Mouse (Mus musculus): ENCODE measurements around the gene Prokr2.
"Not testable (repeated sequence)": the region's sequence is repeated elsewhere in the genome, so short reads cannot be mapped to it uniquely, and the experiment has no call there.

Gene Prokr2

GRCm38 (mm10) chr2:132341293-132341692 lies 44.0 kb downstream of the Prokr2 start:
- no peak for DNase-seq (ENCODE audit: extremely low spot score, low read depth, low spot score)

GRCm38 (mm10) chr2:132340350-132340749 lies 44.9 kb downstream of the Prokr2 start:
- DNase-seq (ENCODE audit: extremely low spot score, low read depth, low spot score) = no peak

DNA sequence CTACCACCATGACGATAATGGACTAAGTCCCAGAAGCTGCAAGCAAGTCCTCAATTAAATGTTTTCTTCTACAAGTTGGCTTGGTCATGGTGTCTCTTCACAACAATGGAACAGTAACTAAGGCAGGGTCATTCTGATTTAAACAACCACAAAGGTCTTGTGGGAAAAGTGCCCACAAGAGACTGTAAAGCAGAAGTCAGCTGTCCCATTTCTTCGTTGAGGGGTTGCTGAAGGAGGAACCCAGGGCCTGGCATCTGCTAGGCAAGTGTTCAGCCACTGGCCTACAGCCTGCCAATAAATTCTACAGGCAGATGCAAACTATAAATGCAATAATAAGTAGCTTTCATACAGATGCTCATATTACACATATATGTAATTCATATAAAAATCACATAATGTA lies 48.0 kb downstream of the Prokr2 start:
- DNase-seq (ENCODE audit: extremely low spot score, low read depth, low spot score) = no peak

- no peak for DNase-seq (ENCODE audit: extremely low spot score, low read depth, low spot score)
These were observed 61.7 kb downstream of the Prokr2 start for GRCm38 (mm10) chr2:132323541-132323940.

DNA sequence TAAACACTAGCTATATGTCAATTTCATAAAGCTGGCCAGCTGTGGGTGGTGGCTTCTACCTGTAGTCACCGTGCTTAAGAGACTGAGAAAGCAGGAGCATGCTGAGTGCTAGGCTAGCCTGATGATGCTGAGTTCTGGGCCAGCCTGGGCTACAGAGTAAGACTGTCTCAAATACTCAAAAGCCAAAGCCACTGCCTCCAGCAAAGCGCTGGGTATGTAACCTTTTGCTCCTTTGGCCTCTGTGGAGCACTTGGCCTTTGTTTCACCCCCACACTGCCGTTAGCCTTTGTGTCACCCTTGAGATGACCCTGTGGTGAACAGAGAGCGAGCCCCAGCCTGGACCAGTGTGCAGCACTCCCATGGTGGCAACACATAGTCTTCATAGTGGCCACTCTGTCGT lies 64.7 kb downstream of the Prokr2 start:
- no peak for DNase-seq (ENCODE audit: extremely low spot score, low read depth, low spot score)

- no peak for DNase-seq (ENCODE audit: extremely low spot score, low read depth, low spot score)
These were observed 68.1 kb downstream of the Prokr2 start for GRCm38 (mm10) chr2:132317178-132317577.

GRCm38 (mm10) chr2:132316041-132316808 lies 69.0 kb downstream of the Prokr2 start:
- DNase-seq (ENCODE audit: extremely low spot score, low read depth, low spot score) = peak; percentile 49

DNA sequence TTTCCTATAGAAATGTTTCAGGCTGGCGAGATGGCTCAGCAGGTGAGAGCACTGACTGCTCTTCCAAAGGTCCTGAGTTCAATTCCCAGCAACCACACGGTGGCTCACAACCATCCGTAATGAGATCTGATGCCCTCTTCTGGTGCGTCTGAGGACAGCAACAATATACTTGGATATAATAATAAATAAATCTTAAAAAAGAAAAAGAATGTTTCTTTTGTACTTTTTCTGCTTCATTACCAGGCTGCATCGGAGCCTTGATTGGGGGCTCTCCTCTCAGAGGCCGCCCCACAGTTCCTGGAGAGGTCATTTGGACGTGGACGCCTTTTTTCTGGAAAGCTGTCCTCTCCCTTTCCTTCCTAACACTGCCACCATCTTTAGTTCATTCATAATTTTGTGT lies 71.2 kb downstream of the Prokr2 start:
- DNase-seq (ENCODE audit: extremely low spot score, low read depth, low spot score) = not testable (repeated sequence)

DNA sequence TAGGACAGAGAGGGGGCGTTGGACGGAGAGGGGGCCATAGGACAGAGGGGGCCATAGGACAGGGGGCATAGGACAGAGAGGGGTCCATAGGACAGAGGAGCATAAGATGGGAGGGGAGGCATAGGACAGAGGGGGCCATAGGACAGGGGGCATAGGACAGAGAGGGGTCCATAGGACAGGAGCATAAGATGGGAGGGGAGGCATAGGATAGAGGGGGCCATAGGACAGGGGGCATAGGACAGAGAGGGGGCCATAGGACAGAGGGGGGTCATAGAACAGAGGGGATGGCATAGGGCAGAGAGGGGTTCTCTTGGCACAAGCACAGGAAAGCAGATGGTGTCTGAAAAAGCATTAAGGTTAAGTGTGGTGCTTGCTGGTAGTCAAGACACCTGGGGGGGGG lies 71.7 kb downstream of the Prokr2 start:
- no peak for DNase-seq (ENCODE audit: extremely low spot score, low read depth, low spot score)

GRCm38 (mm10) chr2:132312616-132313015 lies 72.6 kb downstream of the Prokr2 start:
- no peak for DNase-seq (ENCODE audit: extremely low spot score, low read depth, low spot score)

DNA sequence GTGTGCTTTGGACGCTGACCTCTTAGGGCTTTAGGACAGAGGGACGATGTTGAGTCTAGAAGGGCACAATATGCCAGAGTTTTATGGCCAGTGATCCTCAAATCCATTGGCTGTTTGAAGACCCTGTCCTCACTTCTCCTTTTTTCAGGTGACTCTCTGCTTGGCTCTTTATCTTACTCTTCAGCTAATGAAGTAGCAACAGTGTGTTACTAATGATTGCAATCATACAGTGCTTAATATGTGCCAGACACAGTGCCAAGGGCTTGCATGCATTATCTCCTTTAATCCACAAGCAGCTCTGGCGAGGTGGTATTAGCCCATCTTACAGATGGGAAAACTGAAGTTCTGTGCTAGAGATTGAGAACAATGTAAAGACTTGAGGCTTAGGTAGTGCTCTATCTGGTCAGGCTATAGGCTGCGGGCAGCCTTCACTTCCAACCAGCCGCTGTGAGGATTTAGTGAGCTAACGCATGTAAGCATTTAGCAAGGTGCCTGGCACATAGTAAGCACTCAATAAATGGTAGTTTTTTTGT lies 75.8 kb downstream of the Prokr2 start:
- no peak for DNase-seq (ENCODE audit: extremely low spot score, low read depth, low spot score)

GRCm38 (mm10) chr2:132308829-132309228 lies 76.4 kb downstream of the Prokr2 start:
- no peak for DNase-seq (ENCODE audit: extremely low spot score, low read depth, low spot score)

DNA sequence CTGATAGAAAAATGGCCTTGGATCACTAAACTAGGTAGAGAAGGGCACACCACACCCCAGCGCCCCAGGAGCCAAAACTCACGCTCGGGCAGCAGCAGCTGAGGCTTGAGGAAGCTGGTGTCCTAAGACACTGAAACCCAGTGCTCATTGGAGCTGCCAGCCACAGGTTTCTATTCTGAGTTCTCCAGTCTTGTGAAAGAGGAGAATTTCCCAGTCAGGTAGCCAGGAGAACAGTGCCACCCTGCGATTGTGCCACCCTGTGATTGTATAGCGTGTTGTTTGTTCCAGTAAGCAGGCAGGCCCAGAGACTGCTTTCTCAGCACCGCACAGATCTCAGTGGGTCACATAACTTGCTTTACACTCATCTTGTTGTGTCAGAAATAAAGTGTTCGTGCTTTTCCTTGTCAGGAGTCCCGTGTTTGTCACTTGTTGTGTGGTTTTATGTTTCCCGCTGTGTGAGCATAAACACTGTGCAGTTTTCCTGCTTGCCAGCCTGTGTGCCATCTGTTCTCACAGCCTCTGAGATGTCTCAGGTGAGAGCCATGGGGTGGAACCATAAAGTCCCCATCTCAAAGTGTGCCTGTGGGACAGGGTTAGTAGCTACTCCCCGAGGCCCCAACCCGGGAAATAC lies 77.9 kb downstream of the Prokr2 start:
- no peak for DNase-seq (ENCODE audit: extremely low spot score, low read depth, low spot score)

GRCm38 (mm10) chr2:132305988-132306387 lies 79.3 kb downstream of the Prokr2 start:
- no peak for DNase-seq (ENCODE audit: extremely low spot score, low read depth, low spot score)

DNA sequence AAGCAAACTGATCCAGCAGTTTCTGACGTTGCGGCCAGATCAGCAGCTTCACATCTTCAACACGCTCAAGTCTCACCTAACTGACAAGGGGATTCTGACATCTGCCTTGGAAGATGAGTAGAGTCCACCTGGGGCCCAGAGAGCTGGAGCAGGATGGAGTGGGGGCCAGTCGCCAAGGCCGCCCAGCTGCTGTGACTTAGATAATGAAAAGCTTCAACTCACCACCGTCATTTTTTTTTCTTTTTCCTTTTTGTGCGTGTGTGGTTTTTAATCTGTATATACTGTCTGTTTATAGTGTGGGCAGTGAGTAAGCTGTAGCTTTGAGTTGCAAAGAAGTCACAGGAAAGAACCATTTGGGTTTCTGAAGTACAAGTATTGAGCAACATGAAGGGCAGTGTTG lies 80.1 kb downstream of the Prokr2 start:
- DNase-seq (ENCODE audit: extremely low spot score, low read depth, low spot score) = no peak

DNA sequence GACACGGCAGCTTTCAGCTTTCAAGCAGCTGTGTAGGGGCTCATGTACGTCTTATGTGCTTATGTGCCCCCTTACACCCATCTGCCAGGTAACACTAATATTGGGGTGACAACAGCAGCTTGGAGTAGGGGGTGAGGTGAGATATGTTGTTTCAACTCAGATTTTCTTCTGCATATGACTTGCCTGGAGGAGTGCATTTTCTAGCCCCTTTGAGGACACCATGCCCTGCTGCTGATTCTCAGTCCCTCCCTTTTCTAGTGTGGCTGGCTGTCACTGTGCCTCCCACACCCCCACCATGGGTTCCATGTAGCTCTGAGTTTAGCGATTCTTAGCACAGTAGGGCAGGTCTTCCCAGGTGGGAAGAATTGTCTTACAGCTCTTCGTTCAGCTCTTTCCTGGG lies 83.8 kb downstream of the Prokr2 start:
- no peak for DNase-seq (ENCODE audit: extremely low spot score, low read depth, low spot score)

DNA sequence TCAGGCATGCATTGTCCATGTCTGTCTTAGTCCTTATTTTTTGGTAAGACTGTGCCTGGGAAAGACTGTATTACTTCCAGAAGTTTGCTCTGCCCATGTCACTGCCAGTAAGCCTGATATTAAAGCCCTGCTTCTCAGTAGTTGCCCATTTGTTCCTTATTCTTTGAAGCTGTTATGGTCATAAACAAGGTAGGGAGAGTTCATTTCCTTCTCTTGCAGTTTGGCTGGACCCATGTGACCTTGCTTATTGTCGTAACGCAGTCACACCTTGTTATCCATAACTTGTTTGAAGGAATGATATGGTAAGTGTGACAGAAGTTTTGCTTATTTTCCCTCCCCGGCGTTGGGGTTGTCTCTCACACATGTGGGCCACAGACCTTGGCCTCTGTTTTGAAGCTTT lies 87.0 kb downstream of the Prokr2 start:
- no peak for DNase-seq (ENCODE audit: extremely low spot score, low read depth, low spot score)

DNA sequence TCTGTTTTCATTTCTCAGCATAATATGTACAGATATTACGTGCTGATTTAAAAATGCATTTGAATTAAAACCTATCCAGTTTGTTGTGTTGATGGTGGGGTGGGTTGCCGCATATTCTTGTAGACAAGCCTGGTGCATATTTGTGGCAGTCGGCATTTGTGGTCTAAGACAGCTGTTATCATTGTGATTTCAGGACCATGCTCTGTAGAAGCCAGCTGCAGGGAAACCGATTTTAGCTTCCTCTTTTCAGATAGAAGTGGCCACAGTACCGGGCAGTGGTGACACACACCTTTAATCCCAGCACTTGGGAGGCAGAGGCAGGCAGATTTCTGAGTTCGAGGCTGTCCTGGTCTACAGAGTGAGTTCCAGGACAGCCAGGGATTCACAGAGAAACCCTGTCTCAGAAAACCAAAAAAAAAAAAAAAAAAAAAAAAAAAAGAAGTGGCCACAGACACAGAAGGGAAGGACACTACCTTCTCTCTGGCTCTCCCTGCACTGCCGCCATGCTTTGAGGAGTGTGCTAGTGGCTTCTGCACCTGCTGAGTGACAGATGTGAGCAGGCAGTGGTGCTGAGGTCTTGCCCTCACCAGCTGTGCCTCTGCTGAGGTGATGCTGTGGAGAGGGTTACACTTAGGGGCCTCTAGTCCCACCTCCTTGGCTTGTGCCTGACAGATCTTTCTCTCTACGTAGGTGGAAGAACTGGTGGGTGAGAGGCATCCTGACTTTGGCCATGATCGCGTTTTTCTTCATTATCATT lies 91.4 kb downstream of the Prokr2 start:
- no peak for DNase-seq (ENCODE audit: extremely low spot score, low read depth, low spot score)

DNA sequence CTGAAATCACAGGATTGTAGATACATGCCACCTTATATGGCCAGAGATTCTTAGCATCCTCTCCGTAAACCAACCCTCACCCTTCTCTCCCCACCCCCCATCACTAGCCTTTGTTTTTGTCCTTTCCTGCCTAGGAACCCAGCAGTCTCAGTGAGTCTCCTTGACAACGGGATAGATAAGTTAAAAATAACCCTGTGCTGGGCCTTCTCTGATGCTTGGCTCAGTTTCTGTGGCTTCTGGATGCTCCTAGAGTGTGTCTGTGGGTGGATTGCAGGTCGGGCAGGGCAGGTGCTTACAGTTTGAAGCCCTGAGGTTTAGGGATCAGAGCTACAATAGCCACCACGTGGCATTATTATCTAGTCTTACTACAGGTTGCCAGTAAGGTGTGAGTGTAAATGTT lies 93.2 kb downstream of the Prokr2 start:
- no peak for DNase-seq (ENCODE audit: extremely low spot score, low read depth, low spot score)

DNA sequence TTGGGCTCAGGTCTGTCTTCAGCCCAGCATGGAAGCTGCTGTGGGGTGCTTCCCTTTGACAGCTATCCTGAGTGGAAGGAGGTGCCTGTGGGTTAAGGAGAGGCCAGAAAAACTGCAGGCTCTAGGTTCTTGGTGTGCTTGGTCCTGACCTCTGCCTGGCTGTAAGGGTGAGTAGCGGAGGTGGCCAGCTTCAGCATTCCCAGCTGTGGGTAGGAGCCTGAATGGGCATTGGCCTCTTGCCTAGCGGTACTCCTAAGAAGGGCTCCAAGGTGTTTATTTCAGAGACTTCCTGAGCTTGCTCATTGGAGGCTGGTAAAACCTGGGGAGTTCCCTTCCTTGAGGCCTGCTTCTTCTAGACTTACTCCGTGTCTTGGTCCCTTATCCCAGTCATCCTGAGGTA lies 94.0 kb downstream of the Prokr2 start:
- no peak for DNase-seq (ENCODE audit: extremely low spot score, low read depth, low spot score)

DNA sequence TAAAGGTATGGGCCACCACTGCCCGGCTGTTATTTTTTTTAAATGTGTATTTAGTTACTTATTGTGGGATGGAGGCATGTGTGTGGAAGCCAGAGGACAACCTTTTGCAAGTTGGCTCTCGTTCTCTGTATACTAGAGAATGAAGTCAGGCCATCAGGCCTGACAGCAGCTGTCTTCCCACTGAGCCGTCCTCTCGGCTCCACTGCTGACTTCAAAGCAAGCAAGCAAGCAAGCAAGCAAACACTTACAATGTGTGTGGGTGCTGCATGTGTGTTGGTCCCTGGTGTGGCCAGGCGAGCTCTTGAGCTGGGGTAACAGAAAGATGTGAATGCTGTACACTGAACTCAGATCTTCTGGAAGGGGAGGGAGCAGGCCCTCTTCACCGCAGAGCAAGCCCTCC lies 94.4 kb downstream of the Prokr2 start:
- no peak for DNase-seq (ENCODE audit: extremely low spot score, low read depth, low spot score)

DNA sequence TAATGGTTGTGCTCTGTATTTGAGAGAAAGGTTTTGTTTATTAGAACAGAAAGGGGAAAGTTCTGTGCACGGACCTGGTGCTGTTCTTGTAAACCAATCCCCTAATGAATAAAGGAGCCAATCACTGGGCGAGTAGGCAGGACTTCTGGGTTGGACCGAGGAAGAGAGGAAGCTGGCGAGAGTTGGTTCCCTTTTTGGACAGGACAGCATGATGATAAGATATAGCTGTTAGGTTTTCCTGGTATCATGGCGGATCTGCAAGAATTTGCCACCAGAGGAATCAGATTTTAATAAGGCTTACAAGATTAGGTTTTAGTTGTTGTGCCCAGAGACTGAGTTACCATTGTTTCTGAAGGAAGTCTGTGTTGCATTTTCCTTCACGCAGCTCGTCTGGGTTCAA lies 96.0 kb downstream of the Prokr2 start:
- DNase-seq (ENCODE audit: extremely low spot score, low read depth, low spot score) = not testable (repeated sequence)

All from hindlimb bud, embryonic 11.5 days (tissue).